Mouse (Mus musculus): ENCODE results near the gene Noct.

- TF ChIP-seq CTCF (IDR thresholded peaks at IDR 0.05; ENCODE audit: insufficient read depth, low read depth, low read length): no peak
- no peak for TF ChIP-seq POLR2A (IDR thresholded peaks at IDR 0.05; ENCODE audit: insufficient read depth, low read depth, low read length)
These were observed 13.8 kb upstream of the Noct start for GRCm38 (mm10) chr3:51210485-51210884.
